Mouse (Mus musculus) fibroblast of lung, adult 2 months (primary cell): ENCODE measurements around the gene Hs3st4.

ENCODE experiments used
- DNase-seq: peaks from one replicate; pipeline ENCODE4 v3.0.0-alpha.2; 2011; ENCODE audit warnings: low read depth

The Hs3st4 gene

DNA sequence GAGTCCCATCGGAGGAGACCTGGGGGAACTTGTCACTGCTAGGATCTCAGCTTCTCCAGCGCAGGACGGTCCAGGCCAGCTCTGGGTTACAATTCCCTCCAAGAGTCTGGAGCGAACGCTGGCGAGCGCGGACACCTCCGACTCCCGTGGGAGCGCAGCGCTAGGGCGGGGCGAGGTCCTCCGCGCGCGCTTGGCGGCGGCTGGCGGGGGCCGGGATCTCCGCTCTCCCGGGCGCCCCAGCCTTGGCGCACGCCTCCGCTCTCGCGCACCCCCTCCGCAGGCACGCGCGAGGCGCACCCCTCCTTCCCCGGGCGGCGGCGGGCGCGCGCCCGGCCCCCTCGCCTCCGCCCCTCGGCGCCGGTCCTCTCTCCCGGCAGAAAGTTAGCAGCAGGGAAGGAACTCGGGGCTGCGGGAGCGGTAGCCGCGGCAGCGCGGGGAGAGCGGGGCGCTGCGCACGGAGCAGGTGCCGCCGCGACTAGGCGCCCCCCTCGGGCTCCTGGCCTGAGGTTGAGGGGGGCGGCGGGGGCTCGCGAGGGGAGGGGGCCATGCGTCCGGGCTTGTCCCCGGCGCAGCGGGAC is at the start of gene Hs3st4:
Gene Hs3st4, plus strand, starts transcription at position 409 of the 578 bp plus-strand sequence.
- DNase-seq = no peak

DNA sequence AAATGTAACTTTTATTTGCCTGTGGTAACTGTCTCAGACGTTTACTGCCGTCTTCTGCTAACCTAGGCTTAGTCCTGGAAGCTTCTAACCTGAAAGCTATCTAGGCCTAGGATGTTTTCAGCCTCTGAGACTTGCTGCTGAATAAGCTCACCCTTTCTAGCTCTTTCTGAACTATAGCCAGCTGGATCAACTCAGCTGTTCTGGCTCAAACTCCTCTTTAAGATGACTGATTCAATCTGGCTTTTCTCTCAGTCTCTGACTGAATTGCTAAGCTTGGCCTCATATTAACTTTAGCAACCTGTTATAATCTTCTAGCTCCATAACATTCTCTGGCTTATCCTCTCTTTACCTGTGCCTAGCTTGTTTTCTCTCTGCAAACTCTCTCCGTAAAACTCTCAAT is 35.8 kb upstream of the Hs3st4 start:
- DNase-seq = no peak

DNA sequence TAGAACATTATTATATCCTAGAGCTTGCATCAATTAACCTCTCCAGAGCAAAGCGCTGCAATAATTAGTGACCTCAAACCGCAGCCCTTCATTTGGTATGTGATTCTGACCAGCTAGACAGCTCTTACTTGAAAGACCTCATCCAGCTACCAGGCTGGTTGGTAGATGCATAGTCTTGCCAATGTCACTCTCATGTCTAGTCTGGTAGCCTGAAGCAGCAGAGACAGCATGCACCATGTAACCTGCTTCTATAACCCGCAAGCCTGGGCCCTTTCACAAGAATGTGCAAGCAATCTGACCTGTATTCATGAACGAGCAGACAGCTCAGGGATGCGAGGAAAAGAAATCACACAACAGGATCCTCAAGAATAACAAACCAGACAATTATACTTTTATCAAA is 19.6 kb upstream of the Hs3st4 start:
- DNase-seq = no peak

DNA sequence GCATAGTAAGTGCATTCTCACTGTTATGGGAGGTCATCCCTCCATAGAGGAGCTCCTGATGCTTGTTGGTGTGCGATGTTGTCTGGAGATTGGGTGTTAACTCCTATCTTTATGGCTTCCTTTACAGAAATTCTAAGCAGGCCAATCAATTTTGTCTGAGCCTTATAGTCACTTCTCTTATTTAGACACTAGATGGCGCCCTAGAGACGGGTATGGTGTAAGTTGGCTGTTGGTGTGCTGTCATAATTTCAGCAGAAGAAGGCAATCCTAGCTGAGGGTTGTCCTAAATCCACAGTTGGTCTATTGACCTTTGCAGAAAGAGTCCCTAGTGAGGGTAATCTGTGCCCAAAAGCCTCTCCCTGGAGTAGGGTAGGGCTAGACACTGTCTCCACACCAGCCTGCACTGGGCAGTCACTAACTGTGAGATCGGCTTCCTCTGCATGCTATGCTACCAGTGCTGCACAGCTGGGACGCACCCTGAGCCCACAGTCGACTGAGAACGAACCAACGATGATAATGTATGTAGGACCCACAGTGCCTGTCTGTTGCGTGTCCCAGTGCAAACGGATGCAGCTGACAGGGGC is 18.0 kb upstream of the Hs3st4 start:
- DNase-seq = no peak

DNA sequence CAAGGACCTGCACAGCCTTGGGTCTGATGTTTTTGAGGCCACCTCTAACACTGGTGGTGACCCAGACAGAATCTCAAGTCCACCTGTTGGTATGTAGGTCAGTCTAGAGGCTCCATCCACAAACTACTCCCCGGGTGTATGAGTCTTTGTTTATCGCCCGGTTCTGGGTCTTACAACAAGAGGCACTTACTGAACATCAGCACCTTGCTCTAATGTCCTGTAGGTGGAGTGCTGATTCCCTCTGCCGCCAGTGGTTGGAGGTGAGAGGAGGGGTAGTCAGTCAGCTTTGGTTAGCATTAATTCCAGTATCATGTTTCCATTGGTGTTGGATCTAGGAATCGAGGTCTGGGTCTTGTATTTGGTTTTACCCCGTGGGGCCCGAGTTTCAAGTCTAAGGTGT is 17.2 kb upstream of the Hs3st4 start:
- no peak for DNase-seq

DNA sequence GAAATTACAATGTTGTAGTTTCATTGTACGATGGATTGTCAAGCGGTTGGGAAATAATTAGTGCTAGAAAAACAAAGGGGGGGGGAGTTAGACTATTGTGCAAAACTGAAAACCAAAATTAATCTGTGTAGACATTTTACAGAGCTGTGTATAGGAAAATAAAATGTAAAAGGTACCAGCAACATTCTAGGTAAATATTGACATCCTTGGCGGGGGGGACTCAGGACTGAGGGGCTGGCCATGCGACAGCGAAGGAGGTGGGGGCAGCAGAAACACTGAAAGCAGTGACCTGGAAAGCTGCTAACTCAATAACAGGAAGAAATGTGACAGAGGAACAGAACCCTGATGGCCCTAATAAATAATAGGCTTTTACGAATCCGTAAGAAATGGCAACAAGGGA is 7.2 kb upstream of the Hs3st4 start:
- no peak for DNase-seq

DNA sequence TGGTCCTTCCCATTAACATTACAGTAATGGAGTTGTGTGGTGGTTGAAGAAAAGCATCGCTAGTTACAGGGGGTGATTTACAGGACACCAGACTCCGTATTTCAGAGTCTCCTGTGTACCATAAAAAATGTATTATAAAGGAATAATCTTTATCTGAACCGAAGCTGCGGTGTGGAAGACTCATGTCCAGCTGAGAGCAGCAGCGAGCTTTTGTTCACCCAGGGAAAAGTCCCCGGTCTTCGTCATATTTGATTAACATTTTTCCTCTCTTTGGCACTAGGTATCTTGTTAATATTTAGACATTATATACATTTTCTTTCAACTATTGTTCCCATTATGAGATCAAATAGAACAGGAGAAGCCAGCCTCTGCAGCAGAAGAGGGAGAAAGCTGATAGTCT is 1.2 kb upstream of the Hs3st4 start:
- no peak for DNase-seq

DNA sequence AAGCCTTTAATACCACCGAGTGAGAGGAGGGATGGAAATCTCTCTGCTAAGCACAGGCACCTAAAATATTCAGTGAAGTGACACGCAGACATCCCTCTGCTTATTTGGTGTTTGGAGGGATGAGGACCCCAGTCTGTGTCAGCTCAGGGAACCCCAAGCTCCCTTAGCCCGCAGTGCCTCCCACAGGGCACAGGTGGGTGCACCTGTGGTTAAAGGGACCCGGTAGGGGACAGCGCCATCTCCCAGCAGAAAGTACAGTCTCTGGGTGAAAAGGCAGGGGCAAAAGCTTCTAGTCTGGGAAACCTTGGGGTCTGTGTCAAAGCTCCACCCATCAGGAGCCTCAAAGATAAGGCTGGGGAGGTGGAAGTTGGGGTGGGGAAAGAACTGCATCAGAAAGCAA is 659 bp upstream of the Hs3st4 start:
- no peak for DNase-seq

DNA sequence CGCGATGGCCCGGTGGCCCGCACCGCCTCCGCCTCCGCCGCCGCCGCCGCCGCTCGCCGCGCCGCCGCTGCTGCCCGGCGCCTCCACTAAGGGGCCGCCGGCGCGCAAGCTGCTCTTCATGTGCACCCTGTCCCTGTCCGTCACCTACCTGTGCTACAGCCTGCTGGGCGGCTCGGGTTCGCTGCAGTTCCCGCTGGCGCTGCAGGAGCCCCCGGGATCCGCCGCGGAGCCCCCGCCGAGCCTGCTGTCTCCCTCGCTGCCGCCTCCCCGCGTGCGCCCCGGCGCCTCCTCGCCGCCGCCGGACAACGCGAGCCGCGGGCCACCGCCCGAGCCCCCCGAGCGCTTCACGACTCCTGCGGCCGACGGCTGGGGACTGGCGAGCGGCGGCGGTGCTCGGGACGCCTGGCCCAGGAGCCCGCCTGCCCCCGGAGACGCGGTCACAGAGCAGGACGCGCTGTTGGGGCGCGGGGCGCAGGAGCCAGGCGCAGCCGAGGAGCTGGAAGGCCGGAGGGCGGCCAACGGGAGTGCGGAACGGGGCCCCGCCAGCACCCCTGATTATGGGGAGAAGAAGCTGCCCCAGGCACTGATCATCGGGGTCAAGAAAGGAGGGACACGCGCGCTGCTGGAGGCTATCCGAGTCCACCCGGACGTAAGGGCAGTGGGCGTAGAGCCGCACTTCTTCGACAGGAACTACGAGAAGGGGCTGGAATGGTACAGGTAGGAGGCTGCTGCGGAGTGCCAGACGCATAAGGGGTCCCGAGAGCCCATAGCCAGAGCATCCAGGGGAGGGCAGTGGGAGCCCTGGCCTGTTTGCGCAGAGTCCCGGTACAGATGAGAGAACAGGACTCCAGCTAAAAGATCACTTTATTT is 743 bp downstream of the Hs3st4 start:
- no peak for DNase-seq

DNA sequence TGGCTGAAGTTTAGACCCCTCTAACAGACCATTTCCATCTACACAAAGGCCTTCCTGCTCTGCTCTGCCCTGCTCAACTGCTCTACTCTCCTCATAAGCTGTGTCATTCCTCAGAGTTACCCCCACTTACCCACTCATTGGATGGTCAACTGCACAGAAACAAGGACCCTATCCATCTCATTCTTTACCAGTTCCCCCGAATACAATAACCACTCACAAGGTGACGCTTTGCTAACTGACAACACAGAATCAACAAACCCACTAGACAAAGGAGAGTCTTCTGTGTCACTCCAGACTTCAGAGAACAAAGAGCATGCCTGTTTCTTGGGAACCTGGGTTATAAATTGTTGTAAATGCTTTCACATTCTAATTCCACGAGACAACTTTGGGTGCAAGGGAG is 9.5 kb downstream of the Hs3st4 start:
- no peak for DNase-seq

DNA sequence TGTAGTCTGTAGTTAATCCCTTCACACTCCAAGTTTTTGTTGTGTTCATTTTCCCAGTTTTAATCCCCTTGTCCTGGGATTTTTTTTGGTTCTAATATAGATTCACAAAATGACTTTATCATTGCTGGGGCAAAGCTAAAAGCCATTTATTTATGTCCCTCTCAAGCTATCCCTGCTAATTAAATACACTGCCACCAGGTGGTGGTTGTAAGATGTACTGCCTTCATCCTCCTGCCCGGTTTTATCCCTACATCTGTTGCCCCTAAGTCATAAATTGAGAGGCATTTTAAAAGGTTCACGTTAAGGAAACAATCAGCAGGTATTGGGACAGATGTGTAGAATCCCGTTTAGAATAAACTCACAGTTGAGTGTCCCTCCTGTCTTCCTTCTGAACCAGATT is 14.6 kb downstream of the Hs3st4 start:
- DNase-seq = no peak

DNA sequence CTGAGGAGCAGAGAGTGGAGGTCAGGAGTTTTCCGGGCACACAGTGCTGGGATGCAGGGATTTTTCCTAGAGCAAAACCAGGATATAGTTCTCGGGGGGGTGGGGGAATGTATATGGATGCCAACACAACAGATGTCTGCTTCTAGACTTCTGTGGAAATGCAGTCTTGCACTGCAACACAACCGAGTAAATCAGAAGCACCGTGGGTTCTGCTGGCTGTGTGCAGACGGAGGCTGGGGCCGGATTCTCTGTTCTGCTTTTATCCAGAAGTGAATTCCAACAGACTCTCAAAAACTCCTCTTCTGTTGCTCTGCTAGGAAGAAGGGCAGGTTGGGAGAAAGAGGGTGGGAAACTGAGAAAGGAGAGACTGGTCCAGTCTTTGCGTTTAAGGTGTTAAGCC is 15.9 kb downstream of the Hs3st4 start:
- DNase-seq = no peak

DNA sequence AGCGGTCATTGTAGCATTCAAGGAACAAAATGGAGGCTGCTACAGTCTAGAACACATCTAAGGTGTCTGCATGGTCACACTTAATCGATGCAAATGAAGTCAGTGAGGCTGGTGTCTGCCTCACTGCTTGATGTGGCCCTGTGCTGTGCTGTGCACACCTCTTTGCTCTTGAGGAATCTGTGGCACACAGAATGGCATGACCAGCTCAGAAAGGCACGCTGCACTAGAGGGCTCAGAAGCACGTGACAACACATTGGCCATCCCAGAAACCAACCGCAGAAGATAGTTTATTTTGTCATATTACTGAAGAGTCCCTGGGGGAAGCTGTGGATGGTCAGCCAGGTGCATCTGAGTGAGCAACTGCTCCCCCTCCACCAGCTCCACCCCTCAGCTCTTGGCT is 44.2 kb downstream of the Hs3st4 start:
- DNase-seq = no peak

DNA sequence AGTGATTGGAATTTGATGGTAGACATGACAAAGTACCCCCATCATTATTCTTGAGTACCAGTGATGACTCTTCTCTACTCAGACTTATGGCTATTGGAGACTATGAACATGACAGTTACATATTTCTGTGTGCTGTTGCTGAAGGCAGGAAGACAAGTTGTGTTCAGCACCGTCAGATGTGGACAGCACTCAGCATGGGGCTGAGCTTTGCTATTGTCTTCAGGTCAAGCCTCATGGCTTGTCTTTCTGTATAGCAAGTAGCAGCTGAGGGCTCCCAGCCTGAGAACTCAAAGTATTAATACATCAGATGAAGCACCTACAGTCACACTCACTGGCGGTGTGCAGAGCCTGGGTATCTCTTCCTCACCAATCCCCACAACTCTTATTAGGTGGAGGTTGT is 49.6 kb downstream of the Hs3st4 start:
- DNase-seq = no peak

DNA sequence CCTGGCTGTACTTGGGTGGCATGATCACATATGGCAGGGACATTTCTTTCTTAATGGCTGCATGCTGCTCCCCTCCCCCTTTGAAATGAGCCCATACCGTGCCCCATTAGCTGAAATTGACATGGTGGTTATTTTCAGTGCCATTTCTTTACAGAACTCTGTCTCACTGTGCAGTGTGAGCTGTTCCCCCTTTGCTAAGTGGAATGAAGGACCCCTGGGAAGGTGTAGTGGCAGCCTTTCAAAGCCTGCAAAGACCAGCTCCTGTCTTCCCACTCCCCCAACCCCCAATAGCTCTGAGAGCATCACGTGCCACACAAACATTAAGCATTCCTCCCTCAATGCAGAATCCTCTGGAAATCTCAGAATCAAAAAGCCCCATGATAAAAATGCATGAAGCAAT is 50.7 kb downstream of the Hs3st4 start:
- no peak for DNase-seq

DNA sequence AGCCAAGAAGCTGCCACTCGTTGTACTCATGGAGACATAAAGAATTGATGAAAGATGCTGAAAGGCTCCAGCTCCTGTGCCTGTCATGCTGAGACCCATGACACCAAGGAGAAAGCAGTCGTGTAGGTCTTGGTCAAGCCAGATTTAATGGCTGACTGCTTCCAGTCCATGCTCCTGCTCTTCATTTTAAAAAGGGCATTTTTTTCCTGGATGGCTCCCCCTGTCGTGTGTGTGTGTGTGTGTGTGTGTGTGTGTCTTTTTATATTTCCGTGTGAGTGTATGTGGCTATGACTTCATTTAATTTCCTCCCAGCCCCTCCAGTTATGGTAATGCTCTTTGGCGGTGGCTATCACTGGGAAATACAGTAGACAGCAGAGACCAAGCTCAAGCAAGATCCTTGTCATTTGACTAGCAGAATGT is 54.6 kb downstream of the Hs3st4 start:
- DNase-seq = no peak

DNA sequence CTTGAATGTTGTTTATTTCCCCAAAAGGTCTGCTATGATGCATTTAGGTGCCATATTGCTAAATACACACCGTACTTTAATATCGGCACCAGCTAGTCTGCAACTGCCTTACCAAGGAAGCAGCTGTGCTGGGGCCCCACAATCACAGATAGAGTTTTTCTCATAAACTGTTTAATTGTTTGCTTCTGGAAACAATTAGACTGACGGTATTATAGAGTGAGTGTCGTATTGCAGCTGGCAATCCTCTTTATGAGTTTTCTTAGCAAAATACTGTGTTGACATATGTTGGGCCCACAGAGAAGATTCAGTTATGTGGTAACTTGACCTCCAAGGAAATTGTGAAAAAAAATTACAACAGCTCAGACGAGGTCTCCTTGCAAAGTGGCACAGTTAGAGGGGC is 56.5 kb downstream of the Hs3st4 start:
- DNase-seq = no peak

DNA sequence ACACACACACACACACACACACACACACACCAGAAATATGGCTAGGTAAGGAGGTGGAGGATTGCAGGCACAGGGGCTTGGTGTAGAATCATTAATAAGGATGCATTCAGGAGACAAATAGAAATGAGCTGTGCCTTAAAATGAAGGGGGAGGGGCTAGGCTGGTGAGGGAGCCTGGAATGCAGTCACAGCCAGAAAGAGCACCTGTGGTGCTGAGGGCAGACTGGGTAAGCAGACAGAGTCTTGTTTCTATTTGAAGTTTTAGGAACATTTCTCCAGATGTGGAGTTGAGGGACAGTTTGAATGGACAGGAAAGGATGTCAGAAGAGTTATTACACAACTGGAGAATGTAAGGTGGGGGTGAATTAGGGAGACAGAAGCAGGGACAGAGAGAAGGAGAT is 64.7 kb downstream of the Hs3st4 start:
- DNase-seq = no peak

DNA sequence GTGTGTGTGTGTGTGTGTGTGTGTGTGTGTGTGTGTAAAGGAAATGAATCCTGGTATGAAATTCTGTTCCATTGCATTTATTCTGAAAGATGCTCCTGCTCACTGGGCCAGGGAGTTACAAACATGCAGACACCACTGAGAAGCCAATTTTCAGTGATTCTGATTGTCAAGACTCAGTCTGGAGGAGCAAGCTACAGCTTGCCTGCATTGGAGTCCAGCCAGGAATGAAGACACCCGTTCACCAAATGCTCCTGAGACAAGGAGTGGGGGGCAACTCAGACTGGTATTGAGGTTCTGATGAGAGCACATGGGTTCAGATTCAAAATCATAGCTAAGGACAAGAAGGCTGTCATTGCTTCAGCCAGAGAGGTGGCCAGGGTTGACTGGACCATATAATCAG is 66.3 kb downstream of the Hs3st4 start:
- no peak for DNase-seq

DNA sequence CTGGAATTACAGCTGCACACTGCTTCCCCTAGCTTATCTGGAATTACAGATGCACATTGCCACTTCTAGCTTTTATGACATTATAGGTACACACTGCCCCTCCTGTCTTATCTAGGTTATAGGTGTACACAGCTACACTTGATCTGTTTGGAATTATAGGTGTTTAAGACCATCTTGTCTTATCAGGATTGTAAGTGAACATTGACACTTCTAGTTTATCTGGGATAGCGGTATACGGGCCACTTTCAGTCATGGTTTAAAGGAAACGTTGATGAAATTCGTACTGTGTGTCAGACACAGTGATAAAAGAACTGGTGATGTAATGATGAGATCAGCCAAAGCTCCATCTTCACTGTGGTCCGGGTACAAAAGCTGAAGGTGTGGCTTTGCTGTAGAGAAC is 67.8 kb downstream of the Hs3st4 start:
- DNase-seq = no peak

DNA sequence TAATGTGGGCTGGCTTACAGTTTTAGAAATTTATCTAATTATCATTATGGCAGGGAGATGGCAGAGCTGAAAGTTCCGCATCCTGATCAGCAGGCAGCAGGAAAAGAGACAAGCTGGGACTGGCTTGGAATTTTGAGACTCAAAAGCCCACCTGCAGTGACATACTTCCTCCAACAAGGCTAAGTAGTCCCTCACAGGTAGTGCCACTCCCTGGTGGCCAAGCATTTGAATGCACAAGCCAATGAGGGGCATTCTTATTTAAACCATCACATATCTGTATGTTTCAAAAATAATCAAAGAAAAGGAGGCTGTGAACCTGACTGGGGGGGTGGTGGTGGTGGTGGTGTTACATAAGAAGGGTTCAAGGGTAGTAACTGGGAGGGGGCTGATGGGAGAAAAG is 101.1 kb downstream of the Hs3st4 start:
- no peak for DNase-seq

DNA sequence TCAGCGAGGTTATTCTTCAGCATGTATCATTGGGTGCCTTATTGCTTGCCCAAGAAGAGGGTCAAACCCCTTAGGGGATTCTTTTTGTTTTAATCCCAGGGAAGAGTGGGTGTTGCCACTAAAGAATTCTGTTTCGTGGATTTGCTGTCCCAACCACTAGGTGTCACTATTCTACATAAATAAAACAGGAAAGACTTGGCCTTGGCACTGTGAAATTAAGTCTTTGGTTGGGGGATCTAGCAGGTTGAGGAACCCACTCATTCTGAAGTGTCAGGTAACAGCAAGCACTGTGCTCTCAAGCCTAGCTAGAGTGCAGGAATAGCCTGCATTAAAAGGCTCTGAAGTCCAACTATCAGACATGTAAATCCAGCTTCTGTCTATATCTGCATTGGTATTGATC is 146.3 kb downstream of the Hs3st4 start:
- DNase-seq = no peak

DNA sequence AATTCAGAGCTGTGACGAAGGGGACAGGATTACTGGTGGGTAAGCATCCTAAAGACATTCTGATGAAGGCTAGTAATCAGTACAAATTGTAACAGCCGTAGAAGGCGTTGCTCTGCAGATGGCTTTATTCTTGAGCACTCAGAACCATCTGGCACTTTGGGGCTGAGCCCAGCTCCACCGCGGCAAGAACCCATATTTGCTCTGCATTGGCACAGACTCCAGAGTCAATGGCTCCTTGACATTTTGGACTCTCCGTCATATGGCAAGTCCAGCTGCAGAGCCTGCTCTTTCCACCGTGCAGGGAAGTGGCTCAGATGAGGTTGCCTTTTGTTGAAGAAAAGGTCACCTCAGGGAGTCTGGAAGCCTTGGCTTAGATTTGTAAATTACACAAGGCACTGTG is 148.6 kb downstream of the Hs3st4 start:
- no peak for DNase-seq

DNA sequence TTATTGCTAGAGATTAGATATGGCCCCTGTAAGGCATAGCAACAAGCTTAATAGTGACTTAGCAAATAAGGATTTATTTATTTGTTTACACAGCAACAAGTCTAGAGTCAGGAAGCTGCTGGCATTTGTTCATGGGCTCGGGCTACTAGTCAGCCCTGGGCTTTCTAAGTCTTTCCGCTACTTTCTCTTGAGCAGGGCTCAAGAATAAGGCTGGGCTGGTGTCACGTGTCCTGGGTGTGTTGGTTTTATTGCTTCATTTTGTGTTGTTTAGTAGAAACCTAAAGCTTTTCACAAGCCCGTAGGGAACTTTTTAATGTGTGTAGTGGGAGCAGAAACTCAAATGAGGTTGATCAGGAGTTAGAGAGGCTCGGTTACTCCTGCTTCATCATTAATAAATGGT is 153.5 kb downstream of the Hs3st4 start:
- DNase-seq = no peak
